Mouse (Mus musculus) embryonic facial prominence, embryonic 13.5 days (tissue): ENCODE results near the gene Ero1lb. TPM values are rescaled to one million over a fixed set of nuclear protein-coding genes. Genes with fewer than 3 reads are reported as not detected.

ENCODE experiments used
- ATAC-seq: fragments of 200-750 bp; cut with Nextera tagmentation; 2 replicates; pipeline ENCODE4 v1.8.0; 2017; ENCODE audit warnings: low read depth; ENCODE audit not compliant: insufficient number of reproducible peaks, insufficient read depth, low FRiP score, low TSS enrichment
- H3K27ac ChIP-seq: fragments of 300-500 bp; sonication (generic); 2 replicates; pipeline ENCODE4 v1.5.1; 2015; ENCODE audit warnings: moderate library complexity, mild to moderate bottlenecking, inconsistent platforms
- H3K27me3 ChIP-seq: fragments of 300-500 bp; sonication (generic); 2 replicates; pipeline ENCODE4 v1.6.1; 2015; ENCODE audit warnings: mild to moderate bottlenecking, inconsistent platforms
- H3K36me3 ChIP-seq: fragments of 300-500 bp; sonication (generic); 2 replicates; pipeline ENCODE4 v1.6.1; 2015; ENCODE audit warnings: mild to moderate bottlenecking, inconsistent platforms
- H3K4me1 ChIP-seq: fragments of 300-500 bp; sonication (generic); 2 replicates; pipeline ENCODE4 v1.6.1; 2015; ENCODE audit warnings: inconsistent platforms
- H3K4me2 ChIP-seq: fragments of 300-500 bp; sonication (generic); 2 replicates; pipeline ENCODE4 v1.6.1; 2015; ENCODE audit warnings: moderate library complexity, mild to moderate bottlenecking, inconsistent platforms
- H3K4me3 ChIP-seq: fragments of 300-500 bp; sonication (generic); 2 replicates; pipeline ENCODE4 v1.5.1; 2015; ENCODE audit warnings: mild to moderate bottlenecking, inconsistent platforms
- H3K9ac ChIP-seq: fragments of 300-500 bp; sonication (generic); 2 replicates; pipeline ENCODE4 v1.6.1; 2015; ENCODE audit warnings: mild to moderate bottlenecking, inconsistent platforms
- H3K9me3 ChIP-seq: fragments of 300-500 bp; sonication (generic); 2 replicates; pipeline ENCODE4 v1.6.1; 2016; ENCODE audit warnings: inconsistent platforms
- WGBS: fragments of 180-500 bp; shearing (Covaris S2); methylation state at CpG from one replicate; pipeline ENCODE4 v1.1.7; 2015; ENCODE audit warnings: mixed read lengths; 5-methylcytosine and 5-hydroxymethylcytosine counted together
- polyA plus RNA-seq: library from polyadenylated mRNA; unstranded; fragments of >200 nt; fragmentation: Nextera tagmentation; extraction: Ambion mirVana; gene quantifications from 2 replicates; pipeline ENCODE4 v1.2.1, GENCODE M21; 2015

The Ero1lb gene
- polyA plus RNA-seq, 1 experiment from 2014 or later = 6.6 TPM

DNA sequence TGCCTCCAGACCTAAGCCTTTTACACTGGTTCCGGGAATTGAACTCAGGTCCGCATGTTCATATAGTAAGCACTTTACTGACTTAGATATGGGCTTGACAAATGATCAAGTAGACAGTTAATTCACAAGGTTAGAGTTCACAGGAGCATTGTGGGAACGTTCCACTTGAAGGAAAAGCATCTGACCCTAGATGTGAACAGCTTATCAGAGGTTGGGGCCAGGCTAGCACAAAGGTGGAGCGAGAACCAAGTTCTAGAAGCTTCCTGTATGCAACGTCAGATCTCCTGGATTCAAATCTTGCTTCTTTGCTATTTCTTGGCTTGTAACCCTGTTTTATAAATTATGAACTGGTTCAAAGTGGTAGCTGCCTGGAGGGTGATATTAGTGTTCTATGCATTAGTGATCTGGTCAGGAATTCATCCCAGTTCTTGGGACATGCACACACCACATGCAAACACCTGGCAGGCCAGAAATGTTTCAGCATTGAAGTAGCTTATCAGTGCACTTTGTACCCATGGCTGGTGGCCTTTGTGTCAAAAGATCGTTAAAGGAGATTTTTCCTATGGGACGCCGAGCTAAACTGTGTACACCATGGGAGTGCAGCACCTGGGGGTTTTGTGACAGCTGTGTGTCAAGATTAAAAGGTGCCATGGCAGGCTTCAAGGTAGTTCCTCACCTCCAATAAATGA is 21.6 kb upstream of the Ero1lb start:
- H3K4me3 ChIP-seq = no peak overlapping the region
- H3K4me1 ChIP-seq = peaks cover 13% of the 10 kb centered on the region
- no peak overlapping the region for H3K9ac ChIP-seq
- H3K27ac ChIP-seq = no peak overlapping the region
- H3K27me3 ChIP-seq = peaks cover 12% of the 10 kb centered on the region; the same call in 1 of the 2 replicates
- H3K9me3 ChIP-seq = no peaks in the 10 kb centered on the region
- no peak overlapping the region for H3K4me2 ChIP-seq
- no peaks in the 10 kb centered on the region for H3K36me3 ChIP-seq
- WGBS = 89% methylated on average over 8 of the region's 8 CpGs
- no peak for ATAC-seq

DNA sequence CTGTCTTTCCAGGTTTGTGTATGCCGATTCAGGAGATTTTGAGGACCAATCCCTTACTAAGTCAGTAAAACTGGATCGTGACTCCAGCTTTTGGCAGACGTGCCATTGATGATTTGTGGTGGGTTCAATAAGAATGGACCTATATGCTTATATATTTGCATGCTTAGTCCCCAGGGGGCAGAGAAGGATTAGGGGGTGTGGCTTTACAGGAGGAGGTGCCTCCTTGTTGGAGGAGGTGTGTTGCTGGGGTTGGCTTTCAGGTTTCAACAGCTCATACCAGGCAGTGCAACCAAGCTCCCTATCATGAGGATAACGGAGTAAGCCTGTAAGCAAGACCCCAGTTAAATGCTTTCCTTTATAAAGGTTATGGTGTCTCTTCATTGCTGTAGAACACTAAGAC is 11.5 kb upstream of the Ero1lb start:
- Histone ChIP-seq H3K9ac (no peak overlapping the region), H3K36me3 (no peaks in the 10 kb centered on the region), H3K27me3 (no peaks in the 10 kb centered on the region; the same call in 1 of the 2 replicates), H3K27ac (no peak overlapping the region), H3K4me2 (no peak overlapping the region), H3K4me3 (no peak overlapping the region), H3K9me3 (no peaks in the 10 kb centered on the region), H3K4me1 (no peaks in the 10 kb centered on the region)
- WGBS = 56% methylated on average over 4 of the region's 4 CpGs
- no peak for ATAC-seq

DNA sequence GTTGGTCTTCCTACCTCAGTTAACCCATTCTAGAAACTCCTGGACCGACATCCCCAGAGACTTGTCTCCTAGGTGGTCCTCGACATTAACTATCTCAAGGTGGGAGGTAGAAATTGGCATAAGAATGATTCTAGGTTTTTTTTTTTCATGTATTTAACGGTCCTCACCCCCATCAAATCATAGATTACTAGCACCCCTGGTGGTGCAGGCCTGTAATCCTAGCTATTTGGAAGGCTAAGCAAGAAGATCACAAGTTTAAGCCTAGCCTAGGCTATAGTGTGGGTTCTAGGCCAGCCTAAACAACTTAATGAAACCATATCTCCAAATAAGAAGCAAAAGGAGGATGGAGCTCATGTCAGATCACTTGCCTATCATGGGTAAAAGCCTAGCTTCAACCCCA is 6.6 kb upstream of the Ero1lb start:
- no peak overlapping the region for H3K4me3 ChIP-seq
- WGBS = 53% methylated on average over 3 of the region's 3 CpGs
- no peaks in the 10 kb centered on the region for H3K9me3 ChIP-seq
- no peaks in the 10 kb centered on the region for H3K36me3 ChIP-seq
- H3K4me1 ChIP-seq = no peaks in the 10 kb centered on the region
- no peaks in the 10 kb centered on the region; the same call in 1 of the 2 replicates for H3K27me3 ChIP-seq
- no peak overlapping the region for H3K4me2 ChIP-seq
- ATAC-seq = no peak
- H3K9ac ChIP-seq = no peak overlapping the region
- no peak overlapping the region for H3K27ac ChIP-seq

DNA sequence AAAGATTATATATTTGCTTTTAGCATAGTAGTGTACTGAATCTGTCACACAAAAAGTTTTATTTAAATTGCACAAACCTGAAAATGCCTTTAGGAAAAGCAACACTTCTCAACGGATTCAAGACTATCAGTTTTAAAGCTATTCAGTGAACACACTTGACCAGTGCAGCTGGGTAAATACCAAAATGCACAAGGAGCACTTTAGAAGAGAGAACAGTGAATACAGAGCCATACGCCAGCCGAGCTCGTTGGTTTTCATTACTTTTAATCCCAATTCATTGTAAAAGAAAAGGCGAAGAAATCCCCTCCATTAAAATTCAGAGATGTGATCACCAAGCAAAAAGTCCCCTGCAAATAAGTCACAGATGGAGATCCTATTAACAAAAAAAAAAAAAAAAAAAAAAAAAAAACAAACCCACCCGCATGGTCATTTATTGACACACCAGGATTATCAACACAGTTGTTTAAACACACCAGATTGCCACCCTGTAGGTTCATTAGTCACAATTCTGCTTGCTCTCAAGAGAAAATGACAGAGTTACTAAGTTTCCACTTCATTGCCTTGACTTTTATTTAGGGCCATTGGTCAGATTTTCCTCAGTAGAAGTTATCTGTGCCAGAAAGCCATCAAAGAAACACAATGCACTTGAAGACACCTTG is 6.1 kb upstream of the Ero1lb start:
- no peaks in the 10 kb centered on the region; the same call in 1 of the 2 replicates for H3K27me3 ChIP-seq
- H3K4me1 ChIP-seq = no peaks in the 10 kb centered on the region
- no peak overlapping the region for H3K9ac ChIP-seq
- no peak overlapping the region for H3K4me3 ChIP-seq
- H3K27ac ChIP-seq = no peak overlapping the region
- H3K9me3 ChIP-seq = no peaks in the 10 kb centered on the region
- 67% methylated on average over 6 of the region's 6 CpGs for WGBS
- H3K36me3 ChIP-seq = no peaks in the 10 kb centered on the region
- ATAC-seq = no peak
- H3K4me2 ChIP-seq = no peak overlapping the region

DNA sequence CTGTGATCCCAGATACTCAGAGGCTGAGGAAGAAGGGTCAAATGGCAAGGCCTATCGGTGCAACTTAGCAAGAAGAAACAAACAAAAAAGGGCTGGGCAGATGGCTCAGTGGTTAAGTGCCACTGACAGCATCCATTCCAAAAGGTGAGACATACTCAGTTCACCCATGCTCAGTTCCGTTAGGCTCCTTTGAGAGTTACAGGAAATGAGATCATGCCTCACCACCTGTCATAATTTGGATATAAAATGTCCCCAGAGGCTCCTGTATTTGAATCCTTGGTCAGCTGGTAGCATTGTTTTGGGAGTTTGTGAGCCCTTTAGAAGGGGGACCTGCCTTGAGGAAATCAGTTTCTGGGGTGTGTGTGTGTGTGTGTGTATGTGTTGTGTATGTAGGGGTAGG is 3.9 kb upstream of the Ero1lb start:
- Histone ChIP-seq H3K4me1 (peaks cover 6% of the 10 kb centered on the region), H3K27me3 (peaks cover 5% of the 10 kb centered on the region), H3K36me3 (no peaks in the 10 kb centered on the region), H3K9ac (no peak overlapping the region), H3K27ac (no peak overlapping the region), H3K9me3 (no peaks in the 10 kb centered on the region), H3K4me2 (no peak overlapping the region), H3K4me3 (no peak overlapping the region)
- WGBS = 73% methylated on average over 2 of the region's 2 CpGs
- no peak for ATAC-seq

DNA sequence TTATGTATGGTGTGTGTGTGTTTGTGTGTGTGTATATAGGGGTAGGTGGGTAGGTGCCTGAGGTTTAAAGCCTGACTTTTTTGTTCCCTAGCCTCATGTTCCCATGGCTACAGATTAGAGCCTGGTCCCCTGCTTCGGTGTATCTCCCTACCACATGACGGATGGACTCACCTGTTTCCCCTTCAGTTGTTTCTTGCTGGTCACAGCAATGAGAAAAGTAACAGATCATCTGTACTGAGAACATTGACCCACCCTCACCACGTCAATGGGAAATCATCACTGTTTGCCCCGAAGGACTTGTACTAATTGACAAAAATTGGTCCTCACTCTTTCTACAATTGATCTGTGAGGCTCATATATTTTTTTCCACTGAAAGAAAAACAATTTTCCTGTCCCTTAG is 3.4 kb upstream of the Ero1lb start:
- no peak overlapping the region for H3K9ac ChIP-seq
- H3K36me3 ChIP-seq = no peaks in the 10 kb centered on the region
- H3K4me2 ChIP-seq = no peak overlapping the region
- H3K9me3 ChIP-seq = no peaks in the 10 kb centered on the region
- no peak overlapping the region for H3K27ac ChIP-seq
- peaks cover 8% of the 10 kb centered on the region for H3K4me1 ChIP-seq
- no peak for ATAC-seq
- 73% methylated on average over 4 of the region's 4 CpGs for WGBS
- no peak overlapping the region for H3K4me3 ChIP-seq
- peaks cover 6% of the 10 kb centered on the region for H3K27me3 ChIP-seq

DNA sequence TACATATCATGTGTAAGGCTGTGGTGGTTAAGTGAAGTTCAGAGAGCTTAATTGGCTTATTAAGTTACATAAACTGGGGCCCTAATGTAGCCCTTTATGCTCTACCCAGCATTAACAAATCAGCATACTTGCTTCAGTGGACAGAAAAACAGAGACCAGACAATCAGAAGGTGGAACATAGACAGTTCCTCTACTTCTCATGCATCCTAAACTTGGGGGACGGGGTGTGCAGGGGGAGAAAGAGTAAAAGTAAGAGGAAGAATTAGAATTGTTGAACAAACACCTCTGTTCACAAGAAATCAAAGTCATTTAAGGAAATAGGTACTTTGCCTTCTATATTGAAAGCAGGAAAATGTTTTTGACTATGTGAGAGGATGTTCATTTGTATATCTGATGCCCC is 2.3 kb downstream of the Ero1lb start:
- ATAC-seq = no peak

DNA sequence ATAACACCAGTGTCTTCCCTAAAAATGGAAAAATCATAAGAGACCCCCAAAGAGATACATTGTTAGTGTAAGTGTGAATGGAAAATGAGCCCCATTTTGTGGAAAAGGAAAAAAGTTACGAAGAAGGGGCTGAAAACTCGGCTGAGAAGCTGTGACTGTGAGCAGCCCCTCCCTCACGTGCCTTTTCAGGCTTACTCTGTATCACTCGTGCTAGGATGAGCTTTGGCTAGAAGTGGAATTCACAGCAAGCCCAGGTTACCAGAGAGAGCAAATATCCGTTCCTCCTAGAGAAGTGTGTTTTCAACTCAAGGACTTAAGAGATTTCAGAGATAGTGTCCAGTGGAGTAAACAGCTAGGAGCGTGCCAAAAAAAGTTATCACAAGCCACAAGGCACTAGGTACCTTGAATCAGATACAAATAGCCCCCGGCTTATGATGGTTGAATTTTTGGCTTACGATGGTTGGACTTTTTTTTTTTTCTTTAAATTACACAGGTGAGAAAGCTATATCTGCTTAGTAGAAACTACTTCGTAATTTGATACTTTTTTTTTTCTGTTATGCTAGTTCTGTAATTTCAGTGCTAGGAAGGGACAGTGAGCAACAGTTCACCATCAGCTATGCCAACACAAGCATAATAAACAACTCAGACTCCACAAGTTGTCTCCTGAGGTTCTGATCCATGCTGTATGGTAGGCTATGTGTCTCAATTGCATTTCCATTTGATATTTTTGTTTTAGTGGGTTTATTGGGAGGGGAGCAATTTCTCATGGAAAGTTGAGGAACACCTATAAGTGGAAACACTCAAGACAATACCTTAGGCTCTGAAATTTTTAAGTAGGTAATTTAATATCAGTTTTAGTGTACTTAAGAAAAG is 3.2 kb downstream of the Ero1lb start:
- H3K4me3 ChIP-seq = no peak overlapping the region
- no peaks in the 10 kb centered on the region for H3K9me3 ChIP-seq
- WGBS = 61% methylated on average over 9 of the region's 9 CpGs
- no peaks in the 10 kb centered on the region for H3K36me3 ChIP-seq
- peaks cover 8% of the 10 kb centered on the region for H3K4me1 ChIP-seq
- no peak overlapping the region for H3K9ac ChIP-seq
- ATAC-seq = no peak
- H3K27me3 ChIP-seq = peaks cover 6% of the 10 kb centered on the region
- no peak overlapping the region for H3K27ac ChIP-seq
- no peak overlapping the region for H3K4me2 ChIP-seq

More for the DNA sequence above, 2.3 kb downstream of the Ero1lb start:
- H3K9ac ChIP-seq = no peak overlapping the region
- no peaks in the 10 kb centered on the region for H3K36me3 ChIP-seq
- H3K4me2 ChIP-seq = no peak overlapping the region
- peaks cover 6% of the 10 kb centered on the region for H3K27me3 ChIP-seq
- H3K4me1 ChIP-seq = peaks cover 8% of the 10 kb centered on the region
- no peaks in the 10 kb centered on the region for H3K9me3 ChIP-seq
- 74% methylated on average over 1 of the region's 1 CpGs for WGBS
- H3K27ac ChIP-seq = no peak overlapping the region
- no peak overlapping the region for H3K4me3 ChIP-seq

DNA sequence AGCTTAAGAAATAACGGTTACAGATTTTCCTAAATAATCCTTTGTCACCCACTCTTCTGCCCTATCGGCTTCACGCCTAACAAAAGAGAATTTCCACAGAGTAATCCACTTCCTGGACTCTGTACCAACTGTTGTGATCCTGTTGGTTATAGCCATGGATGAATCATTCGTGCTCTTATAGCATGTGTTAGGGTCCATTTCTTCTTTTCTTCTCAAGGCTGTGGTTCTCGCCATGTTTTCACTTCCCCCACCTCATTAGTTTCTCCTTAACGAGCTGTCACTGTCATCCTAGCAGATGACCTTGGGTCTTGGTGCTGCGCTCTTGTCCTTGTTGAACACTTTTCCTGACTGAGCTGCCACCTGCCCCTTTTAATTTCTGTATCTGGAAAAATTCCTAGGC is 4.1 kb downstream of the Ero1lb start:
- no peaks in the 10 kb centered on the region for H3K36me3 ChIP-seq
- no peaks in the 10 kb centered on the region for H3K9me3 ChIP-seq
- no peak overlapping the region for H3K4me3 ChIP-seq
- H3K4me1 ChIP-seq = peaks cover 8% of the 10 kb centered on the region
- no peak for ATAC-seq
- H3K27me3 ChIP-seq = peaks cover 6% of the 10 kb centered on the region
- WGBS = 85% methylated on average over 7 of the region's 7 CpGs
- no peak overlapping the region for H3K4me2 ChIP-seq
- H3K9ac ChIP-seq = no peak overlapping the region
- H3K27ac ChIP-seq = no peak overlapping the region

DNA sequence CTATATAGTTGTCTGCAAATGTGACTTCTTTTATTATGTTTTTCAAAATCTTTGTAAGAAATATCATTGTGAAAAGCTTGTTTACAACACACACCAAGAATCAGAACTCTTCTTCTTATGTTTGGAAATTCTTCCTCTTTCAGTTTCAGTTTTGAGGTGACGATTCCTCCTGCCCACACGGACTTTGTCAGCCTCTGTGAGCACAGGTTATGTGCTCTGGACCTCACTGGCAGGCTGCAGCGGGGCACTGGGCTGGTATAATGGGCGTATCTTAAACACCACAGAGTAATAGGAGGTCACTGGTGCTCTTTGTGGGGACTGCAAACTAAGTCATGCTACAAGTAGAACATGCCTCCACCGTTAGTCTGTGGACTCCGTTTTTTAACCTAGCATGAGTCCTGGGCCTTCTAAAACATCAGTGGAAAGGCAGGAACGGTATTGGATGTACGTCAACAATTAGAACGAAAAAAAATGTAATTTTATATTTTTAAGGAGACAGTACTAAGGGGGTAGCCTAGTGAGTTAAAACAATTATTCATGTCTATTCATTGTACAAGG is 9.4 kb downstream of the Ero1lb start:
- no peaks in the 10 kb centered on the region for H3K9me3 ChIP-seq
- no peaks in the 10 kb centered on the region for H3K36me3 ChIP-seq
- no peak overlapping the region for H3K9ac ChIP-seq
- no peak overlapping the region for H3K27ac ChIP-seq
- no peaks in the 10 kb centered on the region for H3K27me3 ChIP-seq
- WGBS = 84% methylated on average over 9 of the region's 9 CpGs
- no peak overlapping the region for H3K4me3 ChIP-seq
- no peaks in the 10 kb centered on the region for H3K4me1 ChIP-seq
- ATAC-seq = no peak
- no peak overlapping the region for H3K4me2 ChIP-seq

DNA sequence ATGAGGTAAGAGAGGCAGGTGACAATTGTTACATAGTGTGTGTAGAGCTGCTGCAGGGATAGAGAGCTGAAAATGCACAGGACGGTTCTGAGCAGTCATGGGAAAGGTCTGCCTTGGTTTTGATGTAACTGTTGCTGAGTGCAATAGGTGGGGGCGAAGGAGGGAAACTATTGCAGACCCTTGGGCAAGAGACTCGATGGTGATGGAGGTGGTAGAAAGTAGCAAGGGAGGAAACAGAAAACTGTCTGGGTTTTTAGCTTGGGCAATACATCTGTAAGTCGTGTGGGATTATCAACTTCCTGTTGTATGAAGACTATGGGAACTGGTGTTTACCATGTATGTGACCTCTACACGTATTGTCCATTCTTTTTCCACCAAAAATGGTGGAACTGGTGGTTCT is 12.5 kb downstream of the Ero1lb start:
- WGBS = 87% methylated on average over 5 of the region's 5 CpGs
- Histone ChIP-seq H3K4me2 (no peak overlapping the region), H3K4me3 (no peak overlapping the region), H3K4me1 (no peaks in the 10 kb centered on the region), H3K9me3 (no peaks in the 10 kb centered on the region), H3K27ac (no peak overlapping the region), H3K27me3 (no peaks in the 10 kb centered on the region), H3K36me3 (peaks cover 4% of the 10 kb centered on the region; the same call in 1 of the 2 replicates), H3K9ac (no peak overlapping the region)
- ATAC-seq = no peak
